Mouse (Mus musculus): ENCODE results near the gene B3gat3.

DNA sequence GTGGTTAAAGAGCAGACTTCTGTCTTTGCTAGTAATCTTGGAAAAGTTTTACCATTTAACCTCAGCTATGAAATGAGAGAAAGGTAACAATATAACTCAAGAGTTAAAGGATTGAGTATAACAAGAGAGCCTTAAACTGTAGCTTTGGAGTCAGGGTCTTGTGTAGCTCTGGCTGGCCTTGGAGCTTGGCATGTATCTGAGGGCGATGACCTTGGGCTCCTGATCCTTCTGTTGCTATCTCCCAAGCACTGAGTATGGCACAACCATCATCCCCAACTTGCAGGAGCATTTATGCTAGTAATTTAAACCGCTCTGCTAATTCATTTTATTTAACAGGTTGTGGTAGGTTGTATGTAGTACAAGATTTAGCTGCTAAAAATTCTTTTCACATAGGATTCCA lies 55.3 kb downstream of the B3gat3 start:
- TF ChIP-seq POLR2A (IDR thresholded peaks at IDR 0.05; ENCODE audit: borderline replicate concordance, low read depth, low read length): no peak
- no peak for TF ChIP-seq CTCF (IDR thresholded peaks at IDR 0.05; ENCODE audit: low read depth, low read length)

Measured in bone marrow macrophage, adult 2 months (primary cell).